ENCODE assay signal across 19 mouse cellular contexts in the genomic region with DNA sequence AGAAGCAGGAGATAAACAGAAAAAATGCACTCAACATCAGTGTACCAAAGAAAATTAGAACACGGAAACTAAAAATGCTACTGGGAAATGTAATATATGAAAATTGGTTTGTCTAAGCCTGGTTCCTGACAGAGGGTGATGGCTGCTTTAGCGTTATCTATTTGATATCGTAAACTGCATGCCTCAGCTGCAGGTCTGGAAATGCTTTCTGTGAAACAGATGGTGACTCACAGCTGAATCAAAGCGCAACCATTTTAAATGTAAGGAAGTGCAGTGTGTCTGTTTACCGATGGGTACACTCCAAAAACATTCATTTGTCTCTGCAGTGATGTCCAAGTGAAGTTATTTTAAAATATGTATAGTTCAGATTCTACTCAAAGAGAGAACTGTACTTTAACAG.
A peak's percentile ranks its signal among the peaks of the same experiment; 100 is the strongest.
DNase-seq lines count a peak whose midpoint lies in the region; ATAC-seq and TF ChIP-seq lines count a peak whose summit lies in the region.
"Had no signal": no experiment of that assay in that cellular context is flagged by ENCODE, and none has a peak within 500 bp of the region (broad histone marks: within the 10 kb centered on the region; RNA-seq: fewer than 3 reads in every experiment).

No protein-coding gene starts in this region.

- H3K9ac ChIP-seq in forebrain, embryonic 15.5 days (replicated peaks), result no peak overlapping the region
- no peak overlapping the region for H3K9ac ChIP-seq in forebrain, embryonic 12.5 days
- H3K9ac ChIP-seq: embryonic facial prominence, embryonic 12.5 days; heart, embryonic 13.5 days; hindbrain, embryonic 12.5 days had no signal

- no peak for TF ChIP-seq CTCF in brain, embryonic 14.5 days (IDR thresholded peaks at IDR 0.05; ENCODE audit: borderline replicate concordance, extremely low read depth, insufficient read depth, insufficient read length)
- no peak for TF ChIP-seq CTCF in layer of hippocampus, adult 2 months (conservative IDR thresholded peaks at IDR 0.05)

- no peak overlapping the region for H3K27ac ChIP-seq in forebrain, embryonic 15.5 days (replicated peaks)
- no peak overlapping the region for H3K27ac ChIP-seq in forebrain, embryonic 12.5 days
- H3K27ac ChIP-seq in layer of hippocampus, adult 2 months, result no peak overlapping the region
- H3K27ac ChIP-seq: embryonic facial prominence, embryonic 12.5 days; heart, embryonic 13.5 days; hindbrain, embryonic 12.5 days had no signal

- no peaks in the 10 kb centered on the region for H3K36me3 ChIP-seq in forebrain, embryonic 15.5 days
- no peaks in the 10 kb centered on the region for H3K36me3 ChIP-seq in forebrain, embryonic 12.5 days (replicated peaks)
- H3K36me3 ChIP-seq: embryonic facial prominence, embryonic 12.5 days; heart, embryonic 13.5 days; hindbrain, embryonic 12.5 days had no signal

- H3K4me2 ChIP-seq in forebrain, embryonic 15.5 days (replicated peaks), result no peak overlapping the region
- no peak overlapping the region for H3K4me2 ChIP-seq in forebrain, embryonic 12.5 days
- H3K4me2 ChIP-seq: embryonic facial prominence, embryonic 12.5 days; heart, embryonic 13.5 days; hindbrain, embryonic 12.5 days had no signal

- no peaks in the 10 kb centered on the region for H3K27me3 ChIP-seq in forebrain, embryonic 15.5 days
- H3K27me3 ChIP-seq in forebrain, embryonic 12.5 days, result no peaks in the 10 kb centered on the region
- H3K27me3 ChIP-seq: embryonic facial prominence, embryonic 12.5 days; heart, embryonic 13.5 days; hindbrain, embryonic 12.5 days had no signal

- 71% methylated on average over 5 of the region's 5 CpGs for WGBS in forebrain, embryonic 15.5 days
- 87% methylated on average over 5 of the region's 5 CpGs for WGBS in forebrain, embryonic 12.5 days

- H3K9me3 ChIP-seq in forebrain, embryonic 15.5 days, result no peaks in the 10 kb centered on the region
- H3K9me3 ChIP-seq in forebrain, embryonic 12.5 days, result no peaks in the 10 kb centered on the region
- H3K9me3 ChIP-seq: embryonic facial prominence, embryonic 12.5 days; heart, embryonic 13.5 days; hindbrain, embryonic 12.5 days had no signal

- peak; percentile 60; the same call in 1 of the 2 replicates for ATAC-seq in forebrain, embryonic 15.5 days (replicated peaks)
- ATAC-seq in forebrain, embryonic 12.5 days (ENCODE audit: low FRiP score), result no peak
- ATAC-seq: hindbrain, embryonic 16.5 days had no signal

- no peak overlapping the region for H3K4me3 ChIP-seq in forebrain, embryonic 15.5 days
- no peak overlapping the region for H3K4me3 ChIP-seq in forebrain, embryonic 12.5 days (replicated peaks)
- no peak overlapping the region for H3K4me3 ChIP-seq in layer of hippocampus, adult 2 months
- H3K4me3 ChIP-seq: embryonic facial prominence, embryonic 12.5 days; heart, embryonic 13.5 days; hindbrain, embryonic 12.5 days had no signal

- DNase-seq in right cerebral cortex, adult 18-20 months, result peak; percentile 1
- DNase-seq in right cerebral cortex, postnatal 36 days (ENCODE audit: low spot score in 2 of 2), result no peak
- peak; percentile 53 for DNase-seq in brain, embryonic 14.5 days (ENCODE audit: low read depth)
- DNase-seq in urinary bladder, postnatal 25 days (ENCODE audit: low spot score), result no peak
- no peak for DNase-seq in layer of hippocampus, adult 2 months (ENCODE audit: low spot score in 2 of 2)
- DNase-seq: adrenal gland, adult 8-10 months; adrenal gland, postnatal 36 days; cerebellum, adult 11-12 months; cerebellum, adult 9-10 months; cerebellum, postnatal 25 days; gastrocnemius, postnatal 36 days; heart, adult 11 months; heart, postnatal 36 days had no signal

- no peak for TF ChIP-seq POLR2A in brain, embryonic 14.5 days (IDR thresholded peaks at IDR 0.05; ENCODE audit: borderline replicate concordance, extremely low read depth, insufficient read depth, insufficient read length, poor library complexity, severe bottlenecking)

- H3K4me1 ChIP-seq in forebrain, embryonic 15.5 days, result no peaks in the 10 kb centered on the region
- H3K4me1 ChIP-seq in forebrain, embryonic 12.5 days, result no peaks in the 10 kb centered on the region
- H3K4me1 ChIP-seq: embryonic facial prominence, embryonic 12.5 days; heart, embryonic 13.5 days; hindbrain, embryonic 12.5 days had no signal

Comparison
In these comparisons a context has a peak if more than half of its experiments do, and no peak if none do; other contexts are left out.
1. DNase-seq: peak in right cerebral cortex, adult 18-20 months (single experiment) and brain, embryonic 14.5 days (single experiment); none in right cerebral cortex, postnatal 36 days (0 of 2), urinary bladder, postnatal 25 days (single experiment) and layer of hippocampus, adult 2 months (0 of 2).